Mouse (Mus musculus): ENCODE results near the gene C5ar1. TPM values are rescaled to one million over a fixed set of nuclear protein-coding genes. Genes with fewer than 3 reads are reported as not detected.
A peak's percentile ranks its signal among the peaks of the same experiment; 100 is the strongest.
"Not testable (repeated sequence)": the region's sequence is repeated elsewhere in the genome, so short reads cannot be mapped to it uniquely, and the experiment has no call there.

The C5ar1 gene
- total and polyA plus RNA-seq, 2 experiments from 2014 or later, result 1.4 TPM

DNA sequence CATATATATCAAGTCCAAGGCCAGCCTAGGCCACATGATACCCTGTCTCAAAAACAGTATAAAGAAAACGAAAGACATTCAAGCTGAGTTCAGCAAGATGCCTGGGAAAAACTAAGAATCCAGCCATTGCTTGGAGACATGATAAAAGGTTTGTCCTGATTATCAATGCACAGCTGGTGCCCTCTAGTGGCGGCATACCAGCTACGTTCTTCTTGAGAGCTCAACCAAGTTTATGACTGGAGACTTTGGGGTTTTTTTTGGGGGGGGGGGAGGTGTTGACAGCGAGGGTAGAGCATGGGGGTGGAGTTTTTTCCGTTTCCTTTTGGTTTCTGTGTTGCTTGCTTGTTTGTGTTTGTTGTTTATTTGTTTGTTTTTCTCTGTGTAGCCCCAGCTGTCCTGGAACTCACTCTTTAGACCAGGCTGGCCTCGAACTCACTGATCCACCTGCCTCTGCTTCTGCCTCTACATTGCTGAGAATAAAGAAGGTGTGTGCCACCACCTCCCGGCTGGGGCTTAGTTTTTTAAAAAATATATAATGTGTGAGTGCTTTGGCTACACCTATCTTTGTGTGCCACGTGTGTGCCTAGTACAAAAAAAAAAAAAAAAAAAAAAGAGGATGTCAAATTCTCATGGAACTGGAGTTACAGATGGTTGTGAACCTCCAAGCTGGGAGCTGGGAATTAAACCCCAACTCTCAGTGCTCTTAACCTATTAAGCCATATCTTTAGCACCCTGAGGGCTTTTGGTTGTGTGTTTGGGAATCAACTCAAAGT is 3.9 kb upstream of the C5ar1 start:
- no peak overlapping the region for H3K4me3 ChIP-seq (ENCODE audit: low read depth, low read length)
- DNase-seq (ENCODE audit: low spot score) (peak; percentile 86), ATAC-seq (ENCODE audit: low FRiP score) (no peak)
- H3K36me3 ChIP-seq (ENCODE audit: insufficient read depth, low read length), result no peaks in the 10 kb centered on the region
- H3K9me3 ChIP-seq (ENCODE audit: low read length), result no peaks in the 10 kb centered on the region
- 31% methylated on average over 8 of the region's 8 CpGs for WGBS
- peak; percentile 78 for TF ChIP-seq CTCF (IDR thresholded peaks at IDR 0.05)
- H3K27ac ChIP-seq (ENCODE audit: low read depth, low read length), result no peak overlapping the region
- H3K4me1 ChIP-seq (ENCODE audit: insufficient read depth, low read length), result no peaks in the 10 kb centered on the region
- no peak overlapping the region for H3K9ac ChIP-seq (replicated peaks; ENCODE audit: low read length, poor library complexity, severe bottlenecking)
- no peaks in the 10 kb centered on the region for H3K27me3 ChIP-seq (ENCODE audit: insufficient read depth, low read length)
- no peak overlapping the region for H3K4me2 ChIP-seq (ENCODE audit: low read depth, low read length, poor library complexity, severe bottlenecking)

DNA sequence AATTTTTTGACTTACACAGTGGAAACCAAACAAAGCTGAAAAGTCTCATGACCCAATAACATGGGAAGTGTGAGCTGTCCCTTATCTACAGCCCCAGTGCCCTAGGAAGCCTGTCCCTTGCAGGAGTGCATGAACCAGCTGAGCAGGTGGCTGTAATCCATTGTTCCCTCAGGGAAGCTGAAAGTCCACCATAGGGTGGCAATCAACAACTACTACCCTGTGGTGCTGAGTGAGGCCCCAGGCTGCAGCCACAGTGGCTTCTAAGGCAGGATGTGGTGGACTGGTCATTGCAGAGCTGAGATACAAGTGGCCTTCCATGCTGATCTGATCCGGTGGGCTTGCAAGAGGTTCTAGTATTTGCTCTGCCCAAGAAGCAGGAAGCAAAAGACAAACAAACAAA is 1.8 kb upstream of the C5ar1 start:
- WGBS, result 95% methylated on average over 1 of the region's 1 CpGs
- Histone ChIP-seq H3K9ac (replicated peaks; ENCODE audit: low read length, poor library complexity, severe bottlenecking) (no peak overlapping the region), H3K27ac (ENCODE audit: low read depth, low read length) (no peak overlapping the region), H3K4me3 (ENCODE audit: low read depth, low read length) (no peak overlapping the region), H3K36me3 (ENCODE audit: insufficient read depth, low read length) (no peaks in the 10 kb centered on the region), H3K4me1 (ENCODE audit: insufficient read depth, low read length) (no peaks in the 10 kb centered on the region), H3K4me2 (ENCODE audit: low read depth, low read length, poor library complexity, severe bottlenecking) (no peak overlapping the region), H3K27me3 (ENCODE audit: insufficient read depth, low read length) (no peaks in the 10 kb centered on the region), H3K9me3 (ENCODE audit: low read length) (no peaks in the 10 kb centered on the region)
- no peak for TF ChIP-seq CTCF (IDR thresholded peaks at IDR 0.05)
- no peak for DNase-seq (ENCODE audit: low spot score)
- no peak for ATAC-seq (ENCODE audit: low FRiP score)

- H3K9me3 ChIP-seq (ENCODE audit: low read length), result no peaks in the 10 kb centered on the region
- H3K4me2 ChIP-seq (ENCODE audit: low read depth, low read length, poor library complexity, severe bottlenecking), result no peak overlapping the region
- ATAC-seq (ENCODE audit: low FRiP score), result no peak
- no peak overlapping the region for H3K4me3 ChIP-seq (ENCODE audit: low read depth, low read length)
- no peak overlapping the region for H3K27ac ChIP-seq (ENCODE audit: low read depth, low read length)
- no peak for DNase-seq (ENCODE audit: low spot score)
- TF ChIP-seq CTCF (IDR thresholded peaks at IDR 0.05), result no peak
- H3K4me1 ChIP-seq (ENCODE audit: insufficient read depth, low read length), result no peaks in the 10 kb centered on the region
- no peaks in the 10 kb centered on the region for H3K36me3 ChIP-seq (ENCODE audit: insufficient read depth, low read length)
- 90% methylated on average over 11 of the region's 11 CpGs for WGBS
- no peaks in the 10 kb centered on the region for H3K27me3 ChIP-seq (ENCODE audit: insufficient read depth, low read length)
- no peak overlapping the region for H3K9ac ChIP-seq (replicated peaks; ENCODE audit: low read length, poor library complexity, severe bottlenecking)
Measured at GRCm38 (mm10) chr7:16257830-16258229, 1.5 kb downstream of the C5ar1 start.

DNA sequence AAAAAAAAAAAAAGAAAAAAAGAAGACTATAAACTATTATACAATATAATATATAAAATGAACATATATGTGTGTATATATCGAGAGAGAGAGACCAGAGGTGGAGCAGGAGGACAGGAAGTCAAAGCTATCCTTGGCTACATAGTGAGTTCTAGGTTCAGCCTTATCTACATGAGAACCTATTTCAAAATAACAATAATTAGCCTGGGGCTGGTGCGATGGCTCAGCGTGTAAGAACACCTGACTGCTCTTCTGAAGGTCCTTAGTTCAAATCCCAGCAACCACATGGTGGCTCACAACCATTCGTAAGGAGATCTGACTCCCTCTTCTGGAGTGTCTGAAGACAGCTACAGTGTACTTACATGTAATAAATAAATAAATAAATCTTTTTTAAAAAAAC is 3.4 kb downstream of the C5ar1 start:
- H3K36me3 ChIP-seq (ENCODE audit: insufficient read depth, low read length); DNase-seq (ENCODE audit: low spot score); H3K4me3 ChIP-seq (ENCODE audit: low read depth, low read length); H3K9me3 ChIP-seq (ENCODE audit: low read length); H3K9ac ChIP-seq (replicated peaks; ENCODE audit: low read length, poor library complexity, severe bottlenecking); H3K27me3 ChIP-seq (ENCODE audit: insufficient read depth, low read length); H3K4me1 ChIP-seq (ENCODE audit: insufficient read depth, low read length); H3K27ac ChIP-seq (ENCODE audit: low read depth, low read length); ATAC-seq (ENCODE audit: low FRiP score); H3K4me2 ChIP-seq (ENCODE audit: low read depth, low read length, poor library complexity, severe bottlenecking): not testable (repeated sequence)
- 85% methylated on average over 4 of the region's 4 CpGs for WGBS

- DNase-seq (ENCODE audit: low spot score), result no peak
- Histone ChIP-seq H3K27ac (ENCODE audit: low read depth, low read length) (no peak overlapping the region), H3K4me2 (ENCODE audit: low read depth, low read length, poor library complexity, severe bottlenecking) (no peak overlapping the region), H3K27me3 (ENCODE audit: insufficient read depth, low read length) (no peaks in the 10 kb centered on the region), H3K9ac (replicated peaks; ENCODE audit: low read length, poor library complexity, severe bottlenecking) (no peak overlapping the region), H3K36me3 (ENCODE audit: insufficient read depth, low read length) (no peaks in the 10 kb centered on the region), H3K9me3 (ENCODE audit: low read length) (no peaks in the 10 kb centered on the region), H3K4me3 (ENCODE audit: low read depth, low read length) (no peak overlapping the region), H3K4me1 (ENCODE audit: insufficient read depth, low read length) (no peaks in the 10 kb centered on the region)
- WGBS, result 60% methylated on average over 4 of the region's 4 CpGs
- no peak for TF ChIP-seq CTCF (IDR thresholded peaks at IDR 0.05)
- no peak for ATAC-seq (ENCODE audit: low FRiP score)
Measured at GRCm38 (mm10) chr7:16254195-16254594, 5.1 kb downstream of the C5ar1 start.

DNA sequence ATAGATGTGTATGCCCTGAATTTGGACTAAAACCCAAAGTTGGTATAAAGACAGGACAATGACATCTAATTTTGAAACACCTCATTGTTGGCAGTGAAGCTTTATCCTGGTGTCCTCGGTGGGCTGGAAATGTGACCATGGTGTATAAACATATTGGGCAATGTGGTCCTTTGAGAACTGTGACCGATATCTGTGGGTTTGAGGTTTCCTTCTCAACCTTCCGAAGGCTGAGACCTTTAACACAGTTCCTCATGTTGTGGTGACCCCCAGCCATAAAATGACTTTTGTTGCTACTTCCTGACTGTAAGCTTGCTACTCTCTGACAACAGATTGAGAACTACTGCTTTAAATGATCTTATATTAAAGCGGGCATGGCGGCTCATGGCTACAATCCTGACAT is 8.7 kb downstream of the C5ar1 start:
- TF ChIP-seq CTCF (IDR thresholded peaks at IDR 0.05), result no peak
- H3K27me3 ChIP-seq (ENCODE audit: insufficient read depth, low read length), result no peaks in the 10 kb centered on the region
- no peaks in the 10 kb centered on the region for H3K4me1 ChIP-seq (ENCODE audit: insufficient read depth, low read length)
- no peaks in the 10 kb centered on the region for H3K36me3 ChIP-seq (ENCODE audit: insufficient read depth, low read length)
- H3K27ac ChIP-seq (ENCODE audit: low read depth, low read length), result no peak overlapping the region
- no peaks in the 10 kb centered on the region for H3K9me3 ChIP-seq (ENCODE audit: low read length)
- no peak overlapping the region for H3K9ac ChIP-seq (replicated peaks; ENCODE audit: low read length, poor library complexity, severe bottlenecking)
- 86% methylated on average over 5 of the region's 5 CpGs for WGBS
- DNase-seq (ENCODE audit: low spot score) (no peak), ATAC-seq (ENCODE audit: low FRiP score) (no peak)
- H3K4me3 ChIP-seq (ENCODE audit: low read depth, low read length), result no peak overlapping the region
- no peak overlapping the region for H3K4me2 ChIP-seq (ENCODE audit: low read depth, low read length, poor library complexity, severe bottlenecking)
